Mouse (Mus musculus): ENCODE measurements at regions not wholly inside any gene's neighbourhood (a gene's known extent, or its start where the extent isn't known, plus 50 kb on each side); places are given as distances from the start of the nearest gene placed in this dataset.

- no peak for DNase-seq (ENCODE audit: low spot score)
Observed at GRCm38 (mm10) chr9:116280146-116280545, 105.0 kb upstream of the Tgfbr2 start.

DNA sequence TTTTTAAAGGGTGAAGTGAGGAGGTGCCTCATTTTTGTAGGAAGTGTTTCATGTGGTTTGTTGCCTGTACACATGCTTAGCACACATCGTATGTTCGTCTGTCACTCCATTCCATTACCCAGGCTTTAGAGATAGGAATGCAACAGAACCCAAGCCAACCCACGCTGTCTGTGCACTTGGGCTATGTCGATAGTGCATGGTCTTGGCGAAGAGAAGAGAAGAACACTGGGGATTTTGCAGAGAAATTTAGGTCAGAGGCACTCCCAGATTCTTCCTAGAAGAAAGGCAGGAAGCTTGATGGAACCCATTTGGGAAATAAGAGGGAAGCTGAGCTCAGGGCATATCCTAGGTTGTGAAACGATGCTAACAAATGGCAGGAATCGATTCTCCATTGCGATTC lies 103.7 kb upstream of the Tgfbr2 start:
- no peak for DNase-seq (ENCODE audit: low spot score)

DNA sequence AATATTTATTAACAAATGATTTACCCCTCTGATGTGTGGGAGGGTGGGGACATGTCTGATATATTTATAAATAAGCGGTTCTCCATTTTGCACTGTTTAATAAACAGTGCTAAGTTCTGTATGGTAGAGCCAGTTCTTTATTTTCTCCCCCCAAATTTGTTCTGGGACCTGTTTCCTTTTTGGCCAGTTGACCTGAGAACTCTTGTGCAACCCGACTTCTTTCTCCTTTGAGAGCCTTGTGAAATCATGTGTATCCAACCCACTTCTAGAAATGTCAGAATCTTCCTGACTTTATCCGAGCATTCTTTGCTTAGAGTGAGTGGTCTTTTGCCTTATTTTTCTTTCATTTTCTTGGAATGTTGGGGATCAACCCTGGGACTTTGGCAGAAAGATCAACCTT lies 102.6 kb upstream of the Tgfbr2 start:
- no peak for DNase-seq (ENCODE audit: low spot score)

GRCm38 (mm10) chr9:116276141-116276540 lies 101.0 kb upstream of the Tgfbr2 start:
- DNase-seq (ENCODE audit: low spot score): no peak

GRCm38 (mm10) chr9:116272446-116272845 lies 97.3 kb upstream of the Tgfbr2 start:
- DNase-seq (ENCODE audit: low spot score): no peak

DNA sequence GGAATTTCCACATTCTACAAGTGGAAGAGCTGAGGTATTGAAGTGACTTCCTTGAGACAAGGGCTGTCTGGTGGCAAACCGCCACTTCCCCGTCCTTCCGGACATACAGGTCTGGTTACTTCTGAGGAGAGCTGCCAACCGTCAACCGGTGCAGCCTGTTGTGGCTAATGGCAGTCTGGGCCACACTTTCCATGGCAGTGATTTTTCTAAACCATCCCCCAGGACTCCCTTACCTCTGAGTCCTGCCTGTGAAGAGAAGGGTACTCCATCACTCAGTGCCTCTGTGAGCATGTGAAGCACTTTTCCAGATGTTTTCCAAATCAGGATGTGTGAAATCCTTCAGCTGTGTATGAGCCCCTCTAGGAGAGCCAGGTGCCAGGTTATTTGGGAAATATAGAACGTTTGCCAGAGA lies 95.3 kb upstream of the Tgfbr2 start:
- no peak for DNase-seq (ENCODE audit: low spot score)

DNA sequence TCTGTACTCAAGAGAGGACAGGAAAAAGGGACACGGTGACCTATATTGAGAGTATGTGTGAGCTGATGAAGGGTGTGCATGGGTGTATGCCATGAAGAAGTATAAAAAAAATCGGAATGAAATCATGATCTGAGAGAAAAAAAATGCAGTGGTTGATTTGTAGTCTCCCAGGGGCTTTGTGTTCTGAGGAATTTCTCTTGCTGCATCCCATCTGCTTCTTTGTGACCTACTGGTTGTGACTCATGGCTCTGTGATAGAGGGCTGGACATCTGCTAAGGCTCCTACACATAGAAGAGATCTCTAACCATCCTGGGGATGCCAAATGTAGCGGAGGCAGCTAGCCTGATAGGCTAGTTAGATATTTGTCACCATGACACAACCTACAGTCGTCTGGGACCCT lies 92.3 kb upstream of the Tgfbr2 start:
- no peak for DNase-seq (ENCODE audit: low spot score)

GRCm38 (mm10) chr9:116263833-116264232 lies 88.7 kb upstream of the Tgfbr2 start:
- no peak for DNase-seq (ENCODE audit: low spot score)

DNA sequence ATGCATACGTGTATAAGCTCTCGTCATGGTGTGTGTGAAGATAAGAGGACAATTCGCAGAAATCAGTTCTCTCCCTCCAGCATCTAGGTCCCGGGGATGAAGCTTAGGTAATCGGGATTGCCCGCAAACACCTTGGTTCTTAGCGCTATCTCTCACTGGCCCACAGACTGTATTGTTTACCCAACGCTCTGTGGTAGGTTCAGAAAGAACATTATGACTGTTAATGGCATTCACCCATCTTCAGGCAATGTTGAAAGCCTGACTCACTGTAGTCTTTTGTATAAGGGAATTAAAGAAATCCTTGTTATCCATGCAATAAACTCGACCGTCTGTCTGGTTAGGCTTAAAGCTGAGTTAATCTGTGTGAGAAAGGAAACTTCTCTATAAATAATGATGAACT lies 84.4 kb upstream of the Tgfbr2 start:
- DNase-seq (ENCODE audit: low spot score): no peak

GRCm38 (mm10) chr9:116253546-116253945 lies 78.4 kb upstream of the Tgfbr2 start:
- peak; percentile 7 for DNase-seq (ENCODE audit: low spot score)

GRCm38 (mm10) chr9:116252788-116253187 lies 77.6 kb upstream of the Tgfbr2 start:
- DNase-seq (ENCODE audit: low spot score): no peak

- no peak for DNase-seq (ENCODE audit: low spot score)
Observed at GRCm38 (mm10) chr9:116249791-116250190, 74.6 kb upstream of the Tgfbr2 start.

- DNase-seq (ENCODE audit: low spot score): no peak
Observed at GRCm38 (mm10) chr9:116245136-116245535, 70.0 kb upstream of the Tgfbr2 start.

DNA sequence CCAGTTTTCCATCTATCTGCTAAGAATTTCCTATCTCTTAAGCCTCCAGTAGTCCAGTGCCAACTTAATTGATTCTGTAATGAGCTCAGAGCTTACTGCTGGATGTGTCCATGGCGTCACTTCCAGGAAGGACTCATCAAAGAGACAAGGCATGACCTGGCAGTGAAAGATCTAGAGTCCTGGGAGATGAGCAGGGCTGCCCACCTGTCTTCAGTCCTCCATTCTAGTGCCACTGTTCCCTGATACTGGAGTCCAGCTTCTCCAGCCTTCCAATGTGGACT lies 69.4 kb upstream of the Tgfbr2 start:
- no peak for DNase-seq (ENCODE audit: low spot score)

DNA sequence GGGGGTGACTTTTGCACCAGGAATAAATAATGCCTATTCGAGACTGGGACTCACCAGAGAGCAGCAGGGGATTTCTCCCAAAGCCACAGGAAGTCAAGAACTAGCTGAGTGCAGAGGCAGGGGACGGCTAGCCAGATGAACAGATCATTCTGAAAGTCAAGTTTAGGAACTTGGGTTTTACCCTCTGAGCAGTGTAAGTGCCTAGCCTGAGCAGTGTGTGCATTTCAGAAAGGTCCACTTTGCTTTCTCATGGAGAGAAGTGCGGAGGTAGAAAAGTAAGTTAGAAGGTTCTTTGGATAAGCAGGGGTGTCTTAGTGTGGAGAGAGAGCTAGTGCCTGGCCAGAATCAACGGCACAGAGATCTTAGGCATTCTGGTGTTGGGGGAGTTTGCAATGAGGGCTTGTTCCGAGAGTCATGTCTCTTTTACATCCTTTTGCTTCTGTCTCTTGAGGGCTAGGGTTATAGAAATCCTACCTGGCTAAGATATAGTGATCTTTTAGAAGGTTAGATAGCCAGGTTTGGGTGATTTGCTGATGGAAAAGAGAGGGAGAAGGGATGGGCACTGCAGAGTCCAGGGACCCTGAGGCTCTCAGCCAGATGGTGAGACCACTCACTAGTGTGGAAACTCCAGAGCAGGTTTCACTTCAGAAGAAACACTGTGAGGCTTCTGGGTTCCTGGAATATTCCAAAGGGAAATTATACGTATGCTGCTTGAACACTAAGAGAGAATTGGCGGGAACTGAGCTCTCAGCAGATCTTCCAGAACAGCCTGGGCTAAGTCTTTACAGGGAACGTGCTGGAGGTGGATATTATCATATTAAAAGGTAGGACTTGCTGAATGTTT lies 68.8 kb upstream of the Tgfbr2 start:
- no peak for DNase-seq (ENCODE audit: low spot score)

GRCm38 (mm10) chr9:116241933-116242526 lies 66.9 kb upstream of the Tgfbr2 start:
- DNase-seq (ENCODE audit: low spot score): no peak

GRCm38 (mm10) chr9:116241290-116241689 lies 66.1 kb upstream of the Tgfbr2 start:
- DNase-seq (ENCODE audit: low spot score): no peak

DNA sequence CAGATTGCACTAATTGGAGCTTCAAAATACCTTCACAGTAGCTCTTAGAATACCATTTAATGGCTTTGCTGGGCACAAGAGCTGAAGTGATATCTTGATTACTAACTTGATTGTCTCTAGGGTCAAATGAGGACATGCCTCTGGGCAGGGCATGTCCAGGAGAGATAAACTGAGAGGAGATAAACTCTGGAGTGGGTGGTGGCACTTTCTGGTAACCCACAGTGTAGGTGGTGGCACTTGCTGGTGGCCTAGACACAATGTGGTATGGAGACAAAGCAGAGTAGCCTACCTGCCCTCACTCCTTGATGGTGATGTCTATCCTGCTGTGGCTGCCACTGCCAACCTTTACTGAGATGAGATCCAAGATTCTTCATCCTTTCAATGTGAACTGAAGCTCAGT lies 61.7 kb upstream of the Tgfbr2 start:
- DNase-seq (ENCODE audit: low spot score): no peak

GRCm38 (mm10) chr9:116234170-116234569 lies 59.0 kb upstream of the Tgfbr2 start:
- no peak for DNase-seq (ENCODE audit: low spot score)

DNA sequence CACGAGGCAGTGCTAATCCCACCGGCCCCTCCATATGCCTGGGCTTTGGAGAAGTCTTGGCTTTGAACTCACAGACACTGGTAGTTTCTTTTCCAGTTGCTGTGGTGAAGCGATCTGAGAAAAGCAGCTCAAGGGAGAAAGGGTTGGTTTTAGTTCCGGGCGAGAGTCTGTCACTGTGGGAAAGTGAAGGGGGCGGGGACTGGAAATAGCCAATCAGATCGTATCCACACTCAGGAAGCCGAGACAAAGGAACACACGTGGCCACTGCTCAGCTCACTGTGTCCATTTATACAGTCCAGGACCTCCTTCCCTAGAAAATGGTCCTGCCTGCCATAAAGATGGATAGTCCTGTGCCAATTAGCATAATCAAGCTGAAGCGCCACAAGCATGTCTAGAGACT lies 57.2 kb upstream of the Tgfbr2 start:
- DNase-seq (ENCODE audit: low spot score): no peak

- no peak for DNase-seq (ENCODE audit: low spot score)
Observed at GRCm38 (mm10) chr9:116231351-116232311, 56.5 kb upstream of the Tgfbr2 start.

DNA sequence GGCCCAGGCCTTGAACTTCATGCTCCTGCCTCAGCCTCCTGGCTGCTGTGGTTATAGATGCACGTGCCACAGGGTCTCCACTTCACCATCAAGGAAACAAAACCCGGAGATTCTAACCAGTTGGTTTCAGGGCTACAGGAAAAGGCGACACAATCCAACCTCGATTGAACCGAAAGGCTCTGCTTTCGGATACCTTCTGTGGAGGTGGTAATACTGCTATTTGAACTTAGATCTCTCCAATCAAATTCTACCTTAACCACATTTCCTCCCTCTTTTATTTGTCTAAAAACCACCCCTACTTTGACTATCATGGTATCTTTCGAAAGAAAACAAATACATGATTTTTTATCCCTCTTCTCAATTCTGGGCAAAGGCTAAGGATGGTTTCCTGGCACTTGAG lies 55.2 kb upstream of the Tgfbr2 start:
- no peak for DNase-seq (ENCODE audit: low spot score)

GRCm38 (mm10) chr9:116228443-116228842 lies 53.3 kb upstream of the Tgfbr2 start:
- no peak for DNase-seq (ENCODE audit: low spot score)

Measured in left cerebral cortex, adult 11 months (tissue).